Mouse (Mus musculus) forebrain, embryonic 12.5 days (tissue): ENCODE data around the gene Mctp1. TPM values are rescaled to one million over a fixed set of nuclear protein-coding genes. Genes with fewer than 3 reads are reported as not detected.

Experiments
- ATAC-seq: fragments of 200-750 bp; cut with Nextera tagmentation; 2 replicates; pipeline ENCODE4 v1.8.0; 2017; ENCODE audit warnings: moderate TSS enrichment; ENCODE audit not compliant: low FRiP score
- H3K27ac ChIP-seq: fragments of 300-500 bp; sonication (generic); 2 replicates; pipeline ENCODE4 v1.5.1; 2016; ENCODE audit warnings: mild to moderate bottlenecking
- H3K27me3 ChIP-seq: fragments of 300-500 bp; sonication (generic); 2 replicates; pipeline ENCODE4 v1.6.1; 2016; ENCODE audit warnings: mild to moderate bottlenecking
- H3K36me3 ChIP-seq: fragments of 300-500 bp; sonication (generic); replicated peaks from 2 replicates; pipeline ENCODE4 v1.6.1; 2016; ENCODE audit warnings: mild to moderate bottlenecking
- H3K4me1 ChIP-seq: fragments of 300-500 bp; sonication (generic); 2 replicates; pipeline ENCODE4 v1.6.1; 2016
- H3K4me2 ChIP-seq: fragments of 300-500 bp; sonication (generic); 2 replicates; pipeline ENCODE4 v1.6.1; 2016; ENCODE audit warnings: mild to moderate bottlenecking, moderate library complexity
- H3K4me3 ChIP-seq: fragments of 300-500 bp; sonication (generic); replicated peaks from 2 replicates; pipeline ENCODE4 v1.5.1; 2016; ENCODE audit warnings: mild to moderate bottlenecking
- H3K9ac ChIP-seq: fragments of 300-500 bp; sonication (generic); 2 replicates; pipeline ENCODE4 v1.6.1; 2016; ENCODE audit warnings: mild to moderate bottlenecking
- H3K9me3 ChIP-seq: fragments of 300-500 bp; sonication (generic); 2 replicates; pipeline ENCODE4 v1.6.1; 2016
- WGBS: fragments of 180-500 bp; shearing (Covaris S2); methylation state at CpG from one replicate; pipeline ENCODE4 v1.1.7; 2016; 5-methylcytosine and 5-hydroxymethylcytosine counted together
- polyA plus RNA-seq: library from polyadenylated mRNA; unstranded; fragments of >200 nt; fragmentation: Nextera tagmentation; extraction: Ambion mirVana; gene quantifications from 2 replicates; pipeline ENCODE4 v1.2.1, GENCODE M21; 2016

Mctp1 gene
- polyA plus RNA-seq, 1 experiment from 2014 or later = 5.6 TPM

DNA sequence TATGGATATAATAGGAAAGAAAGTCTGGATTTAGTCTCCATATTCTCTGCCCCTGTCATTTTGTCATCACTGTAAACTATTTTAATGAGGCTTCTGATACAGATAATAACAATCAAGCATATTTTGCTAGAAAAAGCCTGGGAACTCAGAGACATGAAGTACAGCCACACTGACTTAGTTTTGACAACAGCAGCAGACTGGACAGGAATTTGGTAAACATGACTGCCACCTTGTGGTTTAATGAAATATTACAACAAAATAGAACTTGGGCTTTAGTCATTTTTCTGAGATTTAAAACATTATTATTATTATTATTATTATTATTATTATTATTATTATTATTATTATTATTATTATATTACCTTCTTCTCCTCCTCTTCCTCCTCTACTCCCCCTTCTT lies 297.0 kb downstream of the Mctp1 start:
- Histone ChIP-seq H3K36me3 (no peaks in the 10 kb centered on the region), H3K9ac (no peak overlapping the region), H3K27ac (no peak overlapping the region), H3K4me3 (no peak overlapping the region), H3K4me1 (no peaks in the 10 kb centered on the region), H3K27me3 (no peaks in the 10 kb centered on the region), H3K9me3 (no peaks in the 10 kb centered on the region), H3K4me2 (no peak overlapping the region)
- peak; percentile 72; the same call in 1 of the 2 replicates for ATAC-seq

DNA sequence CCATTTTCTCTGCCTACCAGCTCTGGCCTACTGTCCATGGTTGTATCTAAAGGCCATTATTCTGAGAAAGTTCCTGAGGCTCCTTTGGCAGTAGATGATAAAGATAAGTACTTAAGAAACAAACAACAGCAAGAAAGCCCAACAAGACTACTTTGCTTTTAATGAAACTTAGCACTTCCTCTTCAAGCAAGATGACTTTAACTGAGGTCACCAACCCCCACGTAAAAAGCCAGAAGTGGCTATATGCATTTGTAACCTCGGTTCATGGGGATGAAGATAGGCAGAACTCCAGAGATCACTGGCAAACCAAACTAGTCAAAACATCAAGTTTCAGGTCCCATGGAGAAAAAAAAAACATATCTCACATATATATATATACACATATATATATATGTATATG lies 305.0 kb downstream of the Mctp1 start:
- Histone ChIP-seq H3K27me3 (no peaks in the 10 kb centered on the region), H3K9ac (no peak overlapping the region), H3K27ac (no peak overlapping the region), H3K4me3 (no peak overlapping the region), H3K36me3 (no peaks in the 10 kb centered on the region), H3K4me1 (no peaks in the 10 kb centered on the region), H3K4me2 (no peak overlapping the region), H3K9me3 (no peaks in the 10 kb centered on the region)
- WGBS = 91% methylated on average over 2 of the region's 2 CpGs
- no peak for ATAC-seq

DNA sequence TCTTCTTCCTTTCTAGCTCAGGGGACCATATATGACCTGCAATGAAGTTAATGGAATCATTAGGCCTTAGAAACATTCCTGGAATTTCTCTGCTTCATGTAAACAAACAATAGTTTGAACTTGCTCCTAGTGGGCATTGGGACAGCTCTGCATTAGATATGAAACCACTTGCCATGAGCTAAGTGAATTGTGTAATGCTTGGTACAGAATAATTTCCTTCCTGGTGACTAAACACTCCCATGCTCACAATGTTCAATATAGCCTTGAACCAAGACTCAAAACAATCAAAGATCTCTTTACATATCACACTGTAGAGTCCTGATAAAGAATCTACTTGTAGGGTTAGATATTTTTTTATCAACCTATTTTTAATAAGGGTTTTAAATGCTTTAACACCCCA lies 305.8 kb downstream of the Mctp1 start:
- no peaks in the 10 kb centered on the region for H3K36me3 ChIP-seq

DNA sequence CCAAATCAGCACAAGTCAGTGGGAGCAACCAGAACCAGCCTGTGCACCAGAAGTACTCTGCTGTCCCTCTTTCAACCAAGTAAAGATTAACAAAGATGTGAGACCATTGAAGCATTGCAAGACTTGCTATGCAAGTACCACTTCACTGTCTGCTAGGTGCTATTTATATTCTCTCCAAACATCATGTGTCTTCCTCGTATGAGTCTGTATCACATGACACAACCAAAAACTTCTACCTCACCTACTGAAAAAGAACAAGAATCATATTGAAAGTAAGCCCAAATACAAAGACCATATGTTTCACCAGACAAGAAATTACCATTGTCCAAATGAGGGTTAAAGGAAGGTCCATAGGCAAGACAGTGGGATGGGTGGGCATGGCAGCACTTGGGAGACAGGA lies 306.4 kb downstream of the Mctp1 start:
- no peaks in the 10 kb centered on the region for H3K27me3 ChIP-seq
- no peak overlapping the region for H3K27ac ChIP-seq
- H3K4me2 ChIP-seq = no peak overlapping the region
- H3K9me3 ChIP-seq = no peaks in the 10 kb centered on the region
- 88% methylated on average over 1 of the region's 1 CpGs for WGBS
- no peak overlapping the region for H3K9ac ChIP-seq
- H3K4me1 ChIP-seq = no peaks in the 10 kb centered on the region
- no peaks in the 10 kb centered on the region for H3K36me3 ChIP-seq
- ATAC-seq = no peak
- no peak overlapping the region for H3K4me3 ChIP-seq

More for the DNA sequence above, 305.8 kb downstream of the Mctp1 start:
- H3K4me3 ChIP-seq = no peak overlapping the region
- no peak overlapping the region for H3K9ac ChIP-seq
- H3K4me1 ChIP-seq = no peaks in the 10 kb centered on the region
- no peaks in the 10 kb centered on the region for H3K9me3 ChIP-seq
- ATAC-seq = no peak
- H3K27ac ChIP-seq = no peak overlapping the region
- no peak overlapping the region for H3K4me2 ChIP-seq
- no peaks in the 10 kb centered on the region for H3K27me3 ChIP-seq

DNA sequence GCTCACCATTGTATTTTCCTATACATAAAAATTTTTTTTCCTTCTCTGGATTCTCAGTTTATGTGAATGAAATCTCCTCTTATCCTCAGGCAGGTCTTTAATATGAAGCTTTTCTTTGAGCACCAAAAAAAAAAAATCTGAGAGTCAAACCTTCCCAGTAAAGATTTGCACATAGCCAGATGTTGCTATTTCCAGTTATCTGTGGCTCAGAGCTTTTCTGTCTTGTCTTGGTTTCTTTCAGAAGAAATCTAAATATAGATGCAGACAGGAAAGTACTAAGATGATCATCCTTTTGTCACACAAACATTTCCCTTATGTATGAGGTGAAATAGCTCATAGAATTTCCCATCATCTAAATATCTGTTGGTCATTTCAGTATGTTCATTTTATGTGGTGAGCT lies 349.7 kb downstream of the Mctp1 start:
- H3K27ac ChIP-seq = no peak overlapping the region
- H3K27me3 ChIP-seq = no peaks in the 10 kb centered on the region
- H3K4me2 ChIP-seq = no peak overlapping the region
- no peak overlapping the region for H3K9ac ChIP-seq
- H3K4me3 ChIP-seq = no peak overlapping the region
- H3K36me3 ChIP-seq = no peaks in the 10 kb centered on the region
- H3K4me1 ChIP-seq = no peaks in the 10 kb centered on the region
- no peaks in the 10 kb centered on the region for H3K9me3 ChIP-seq
- ATAC-seq = no peak

DNA sequence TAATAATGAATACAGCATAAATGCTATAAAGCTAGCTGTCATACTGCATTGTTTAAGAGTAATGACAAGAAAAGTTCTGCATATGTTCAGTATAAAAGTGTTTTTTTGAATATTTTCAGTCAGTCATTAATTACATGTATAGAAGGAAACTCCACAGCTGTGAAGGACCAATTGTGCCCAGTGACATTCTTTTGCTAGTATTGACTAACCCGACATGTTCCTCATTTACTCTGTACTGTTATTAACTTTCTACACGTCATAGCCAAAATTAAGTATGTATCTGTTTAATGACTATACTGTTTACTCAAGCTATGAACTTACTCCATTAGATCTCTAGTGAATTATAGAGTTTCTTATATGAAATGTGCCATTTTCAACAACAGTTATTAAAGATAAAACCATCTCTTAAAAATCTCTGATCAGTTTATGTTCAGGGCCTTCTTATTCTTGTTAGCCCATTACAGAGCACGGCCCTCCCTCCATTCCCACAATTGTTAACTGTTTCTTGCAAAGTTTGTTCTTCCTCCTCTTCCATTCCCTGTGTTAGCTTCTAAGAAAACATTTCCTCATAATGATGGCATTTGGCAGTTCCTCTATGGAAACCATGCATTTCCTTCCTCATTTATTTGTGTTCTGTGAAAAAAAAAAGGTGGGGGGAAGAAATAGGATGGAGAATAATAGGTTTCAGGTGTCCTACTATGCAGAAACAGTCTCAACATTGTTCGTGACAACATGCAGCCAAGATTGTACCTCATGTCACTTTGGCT lies 366.5 kb downstream of the Mctp1 start:
- WGBS = 79% methylated on average over 4 of the region's 4 CpGs
- Histone ChIP-seq H3K4me3 (no peak overlapping the region), H3K4me2 (no peak overlapping the region), H3K9ac (no peak overlapping the region), H3K36me3 (no peaks in the 10 kb centered on the region), H3K9me3 (no peaks in the 10 kb centered on the region), H3K27ac (no peak overlapping the region), H3K27me3 (no peaks in the 10 kb centered on the region), H3K4me1 (no peaks in the 10 kb centered on the region)
- ATAC-seq = no peak

DNA sequence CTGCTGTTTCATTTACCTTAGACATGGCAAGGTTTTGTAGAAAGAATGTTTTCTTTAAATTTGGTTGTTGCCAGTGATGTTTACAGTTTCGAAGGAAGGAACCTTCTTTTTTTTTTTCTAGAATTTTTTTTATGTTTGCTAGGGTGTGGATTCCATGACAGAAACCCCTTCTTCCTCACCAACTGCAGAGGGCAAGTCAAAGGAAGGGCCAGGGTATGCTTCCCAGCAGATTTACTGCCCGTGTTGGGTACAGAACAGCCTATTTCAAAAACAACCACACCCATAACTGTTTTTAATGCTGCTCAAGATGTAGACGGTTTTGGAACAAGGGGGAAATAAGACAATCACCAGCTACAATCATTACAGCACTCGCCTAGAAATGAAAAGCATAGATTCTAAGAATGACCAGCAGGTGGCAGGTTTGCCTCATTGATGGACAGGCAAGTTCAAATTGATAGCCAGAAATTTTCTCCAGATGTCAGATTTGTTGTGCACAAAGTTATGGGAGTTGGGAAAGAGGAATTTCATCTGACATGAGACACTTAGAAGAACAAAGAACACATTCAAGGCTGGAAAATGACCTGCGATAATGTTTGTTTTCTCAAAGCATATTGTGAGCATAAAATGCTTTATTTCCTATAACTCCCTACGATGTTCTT lies 375.6 kb downstream of the Mctp1 start:
- Histone ChIP-seq H3K36me3 (no peaks in the 10 kb centered on the region), H3K27ac (no peak overlapping the region), H3K4me2 (no peak overlapping the region), H3K4me3 (no peak overlapping the region), H3K4me1 (no peaks in the 10 kb centered on the region), H3K9me3 (no peaks in the 10 kb centered on the region), H3K9ac (no peak overlapping the region), H3K27me3 (no peaks in the 10 kb centered on the region)
- ATAC-seq = peak; percentile 75; the same call in 1 of the 2 replicates
- 28% methylated on average over 6 of the region's 6 CpGs for WGBS

DNA sequence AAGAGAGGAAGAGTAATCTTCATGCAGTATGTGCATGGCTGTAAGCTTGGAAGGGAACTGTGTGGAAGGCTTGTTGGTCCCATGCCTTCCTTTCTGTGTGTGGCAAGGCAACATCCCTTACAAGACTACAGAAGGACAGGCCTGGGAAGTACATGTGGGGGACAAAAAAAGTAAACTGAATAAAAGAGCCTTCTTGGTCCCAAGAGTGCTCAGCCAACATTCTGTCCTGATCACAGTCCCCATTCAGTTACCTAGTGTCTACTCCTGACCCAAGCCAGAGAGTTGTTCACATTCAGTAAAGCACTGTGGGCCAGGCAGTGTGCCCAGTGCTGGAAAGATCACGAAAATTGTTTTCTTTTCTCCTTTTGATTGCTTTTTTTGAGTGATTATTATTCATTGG lies 415.3 kb downstream of the Mctp1 start:
- Histone ChIP-seq H3K36me3 (no peaks in the 10 kb centered on the region), H3K4me3 (no peak overlapping the region), H3K9ac (no peak overlapping the region), H3K27ac (no peak overlapping the region), H3K9me3 (no peaks in the 10 kb centered on the region), H3K4me1 (peaks cover 12% of the 10 kb centered on the region), H3K4me2 (no peak overlapping the region), H3K27me3 (peaks cover 6% of the 10 kb centered on the region; the same call in 1 of the 2 replicates)
- no peak for ATAC-seq
- 90% methylated on average over 1 of the region's 1 CpGs for WGBS

DNA sequence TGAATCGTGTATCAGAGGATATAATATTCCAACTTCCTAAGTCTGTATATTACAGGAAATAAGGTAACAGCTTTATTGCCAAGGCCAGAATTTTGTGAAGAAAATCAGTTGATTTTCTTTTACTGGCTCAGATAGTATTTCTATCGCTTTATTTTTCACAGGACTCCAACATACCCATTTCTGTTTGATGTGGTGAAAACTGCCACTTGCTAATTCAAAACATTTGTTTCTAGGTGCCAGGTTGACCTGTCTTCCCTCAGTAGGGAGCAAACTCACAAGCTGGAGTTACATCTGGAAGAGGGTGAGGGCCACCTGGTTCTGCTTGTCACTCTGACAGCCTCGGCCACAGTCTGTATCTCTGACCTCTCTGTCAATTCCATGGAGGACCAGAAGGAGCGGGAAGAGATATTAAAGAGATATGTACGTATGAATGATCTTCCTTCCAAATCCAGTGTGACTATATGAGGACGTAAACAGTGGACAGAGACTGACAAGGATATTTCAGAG lies 416.8 kb downstream of the Mctp1 start:
- no peak overlapping the region for H3K9ac ChIP-seq
- H3K36me3 ChIP-seq = no peaks in the 10 kb centered on the region
- no peaks in the 10 kb centered on the region for H3K9me3 ChIP-seq
- H3K27ac ChIP-seq = no peak overlapping the region
- H3K4me1 ChIP-seq = peaks cover 12% of the 10 kb centered on the region
- 83% methylated on average over 6 of the region's 6 CpGs for WGBS
- H3K4me3 ChIP-seq = no peak overlapping the region
- H3K27me3 ChIP-seq = peaks cover 10% of the 10 kb centered on the region; the same call in 1 of the 2 replicates
- ATAC-seq = no peak
- H3K4me2 ChIP-seq = no peak overlapping the region

DNA sequence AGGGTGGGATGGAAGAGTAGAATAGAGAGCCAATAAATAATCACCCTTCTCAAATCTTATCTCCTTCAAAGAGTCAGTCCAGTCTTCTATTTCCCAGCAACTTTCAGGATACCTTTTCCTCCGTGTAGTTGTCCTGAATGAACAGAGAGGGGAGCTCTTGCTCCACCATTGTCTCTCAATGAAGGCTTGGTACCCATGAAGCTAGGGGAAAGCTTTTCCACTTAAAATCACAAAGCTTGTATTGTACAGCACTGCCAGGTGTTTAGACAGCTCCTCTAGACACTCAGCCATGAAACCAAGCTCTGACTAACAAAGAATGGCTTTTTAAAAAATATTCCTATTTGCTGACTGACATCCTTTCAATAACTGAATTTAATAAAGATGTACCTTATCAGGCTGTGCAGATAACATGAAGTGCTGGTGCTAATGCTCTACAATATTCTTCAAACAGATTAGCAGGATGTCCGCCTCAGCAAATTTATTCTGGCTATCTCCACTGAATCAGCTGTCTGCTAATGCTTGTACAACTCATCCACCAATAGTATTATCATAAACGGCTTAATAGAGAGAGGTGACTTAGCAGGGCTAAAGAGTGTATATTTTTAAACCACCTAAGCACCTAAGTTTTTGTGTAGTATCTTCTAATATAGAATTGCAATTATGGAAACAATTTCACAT lies 417.9 kb downstream of the Mctp1 start:
- no peak overlapping the region for H3K27ac ChIP-seq
- H3K4me2 ChIP-seq = no peak overlapping the region
- no peak overlapping the region for H3K9ac ChIP-seq
- ATAC-seq = peak; percentile 90
- no peaks in the 10 kb centered on the region for H3K36me3 ChIP-seq
- H3K27me3 ChIP-seq = peaks cover 13% of the 10 kb centered on the region; the same call in 1 of the 2 replicates
- peaks cover 12% of the 10 kb centered on the region for H3K4me1 ChIP-seq
- WGBS = 32% methylated on average over 3 of the region's 3 CpGs
- H3K9me3 ChIP-seq = no peaks in the 10 kb centered on the region
- no peak overlapping the region for H3K4me3 ChIP-seq

DNA sequence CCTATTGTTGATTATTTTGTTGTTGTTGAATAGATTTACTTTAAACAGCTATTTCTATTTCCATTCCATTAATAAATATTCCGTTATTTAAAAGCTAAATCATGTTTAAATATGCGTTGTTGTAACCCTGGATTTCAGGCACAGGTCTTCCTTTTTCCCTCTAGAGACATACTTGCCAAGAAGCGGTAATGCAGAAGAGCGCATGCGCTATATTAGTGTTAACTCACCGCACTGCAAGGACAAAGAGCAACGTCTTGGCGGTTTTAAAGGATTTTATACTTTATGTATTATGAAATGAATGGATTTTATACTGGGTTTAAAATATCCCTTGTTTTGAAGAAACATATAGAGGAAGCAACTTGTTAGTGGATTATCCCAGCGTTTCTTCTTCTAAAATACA lies 418.6 kb downstream of the Mctp1 start:
- H3K4me3 ChIP-seq = no peak overlapping the region
- ATAC-seq = no peak
- H3K36me3 ChIP-seq = no peaks in the 10 kb centered on the region
- 79% methylated on average over 9 of the region's 9 CpGs for WGBS
- H3K9me3 ChIP-seq = no peaks in the 10 kb centered on the region
- H3K9ac ChIP-seq = no peak overlapping the region
- peaks cover 13% of the 10 kb centered on the region; the same call in 1 of the 2 replicates for H3K27me3 ChIP-seq
- peaks cover 12% of the 10 kb centered on the region for H3K4me1 ChIP-seq
- no peak overlapping the region for H3K4me2 ChIP-seq
- no peak overlapping the region for H3K27ac ChIP-seq

DNA sequence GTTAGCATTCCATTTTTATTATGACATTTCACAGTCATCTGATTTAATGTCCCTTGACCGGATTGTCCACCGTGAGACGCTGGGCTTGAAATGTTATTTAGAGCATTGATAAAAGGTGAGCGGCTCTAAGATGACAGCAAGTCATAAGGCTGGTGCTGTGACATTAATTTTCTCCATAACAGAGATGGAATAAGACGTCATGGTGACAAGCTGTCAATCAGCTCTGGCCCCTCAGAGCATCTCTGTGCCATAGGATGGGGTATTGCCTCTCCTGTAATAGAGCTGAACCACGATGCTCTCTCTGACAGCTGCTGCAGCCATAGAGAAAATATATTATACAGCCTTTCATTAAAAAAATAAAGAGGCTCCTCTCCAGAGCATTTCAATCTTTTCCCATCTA lies 419.5 kb downstream of the Mctp1 start:
- Histone ChIP-seq H3K36me3 (no peaks in the 10 kb centered on the region), H3K9ac (no peak overlapping the region), H3K4me1 (peaks cover 12% of the 10 kb centered on the region), H3K4me3 (no peak overlapping the region), H3K27ac (no peak overlapping the region), H3K9me3 (no peaks in the 10 kb centered on the region), H3K27me3 (peaks cover 13% of the 10 kb centered on the region; the same call in 1 of the 2 replicates), H3K4me2 (no peak overlapping the region)
- 70% methylated on average over 6 of the region's 6 CpGs for WGBS
- peak; percentile 70 for ATAC-seq
